Mouse (Mus musculus): ENCODE data around the gene Kif21a.

The Kif21a gene

GRCm38 (mm10) chr15:91017261-91018160 is 32.2 kb downstream of the Kif21a start:
- DNase-seq: no peak

- DNase-seq: no peak
These were observed 33.4 kb downstream of the Kif21a start for GRCm38 (mm10) chr15:91016366-91016765.

GRCm38 (mm10) chr15:91012793-91013580 is 36.8 kb downstream of the Kif21a start:
- no peak for DNase-seq

- no peak for DNase-seq
These were observed 39.5 kb downstream of the Kif21a start for GRCm38 (mm10) chr15:91010218-91010617.

- no peak for DNase-seq
These were observed 42.5 kb downstream of the Kif21a start for GRCm38 (mm10) chr15:91007123-91007830.

GRCm38 (mm10) chr15:91004726-91005125 is 45.0 kb downstream of the Kif21a start:
- DNase-seq: no peak

GRCm38 (mm10) chr15:91001037-91001616 is 48.6 kb downstream of the Kif21a start:
- no peak for DNase-seq

- no peak for DNase-seq
These were observed 49.3 kb downstream of the Kif21a start for GRCm38 (mm10) chr15:91000280-91001036.

- DNase-seq: no peak
These were observed 56.9 kb downstream of the Kif21a start for GRCm38 (mm10) chr15:90992871-90993270.

GRCm38 (mm10) chr15:90992388-90992787 is 57.4 kb downstream of the Kif21a start:
- DNase-seq: no peak

- no peak for DNase-seq
These were observed 57.9 kb downstream of the Kif21a start for GRCm38 (mm10) chr15:90991843-90992242.

GRCm38 (mm10) chr15:90987714-90988250 is 62.0 kb downstream of the Kif21a start:
- no peak for DNase-seq

GRCm38 (mm10) chr15:90975914-90976313 is 73.8 kb downstream of the Kif21a start:
- no peak for DNase-seq

GRCm38 (mm10) chr15:90971914-90972767 is 77.6 kb downstream of the Kif21a start:
- DNase-seq: no peak

GRCm38 (mm10) chr15:90963320-90963719 is 86.4 kb downstream of the Kif21a start:
- no peak for DNase-seq

GRCm38 (mm10) chr15:90962548-90962947 is 87.2 kb downstream of the Kif21a start:
- DNase-seq: no peak

- no peak for DNase-seq
These were observed 88.8 kb downstream of the Kif21a start for GRCm38 (mm10) chr15:90960831-90961554.

- DNase-seq: no peak
These were observed 98.4 kb downstream of the Kif21a start for GRCm38 (mm10) chr15:90951383-90951782.

GRCm38 (mm10) chr15:90938469-90938868 is 111.3 kb downstream of the Kif21a start:
- no peak for DNase-seq

GRCm38 (mm10) chr15:90935579-90935978 is 114.2 kb downstream of the Kif21a start:
- DNase-seq: no peak

Data from thymus, postnatal 4 days (tissue).